Mouse (Mus musculus) neural tube, embryonic 12.5 days (tissue): Measurements from ENCODE around the gene Rdh16f1. TPM values are rescaled to one million over a fixed set of nuclear protein-coding genes. Genes with fewer than 3 reads are reported as not detected.

Experiments
- ATAC-seq: fragments of 200-750 bp; cut with Nextera tagmentation; 2 replicates; pipeline ENCODE4 v1.8.0; 2017; ENCODE audit warnings: low read depth, mild to moderate bottlenecking, moderate TSS enrichment, moderate library complexity; ENCODE audit not compliant: low FRiP score
- H3K27ac ChIP-seq: fragments of 300-500 bp; sonication (generic); 2 replicates; pipeline ENCODE4 v1.5.1; 2016
- H3K27me3 ChIP-seq: fragments of 300-500 bp; sonication (generic); replicated peaks from 2 replicates; pipeline ENCODE4 v1.6.1; 2016; ENCODE audit warnings: mild to moderate bottlenecking
- H3K36me3 ChIP-seq: fragments of 300-500 bp; sonication (generic); 2 replicates; pipeline ENCODE4 v1.6.1; 2016; ENCODE audit warnings: mild to moderate bottlenecking
- H3K4me1 ChIP-seq: fragments of 300-500 bp; sonication (generic); 2 replicates; pipeline ENCODE4 v1.6.1; 2016
- H3K4me2 ChIP-seq: fragments of 300-500 bp; sonication (generic); replicated peaks from 2 replicates; pipeline ENCODE4 v1.6.1; 2016; ENCODE audit warnings: mild to moderate bottlenecking
- H3K4me3 ChIP-seq: fragments of 300-500 bp; sonication (generic); 2 replicates; pipeline ENCODE4 v1.5.1; 2016
- H3K9ac ChIP-seq: fragments of 300-500 bp; sonication (generic); 2 replicates; pipeline ENCODE4 v1.6.1; 2016; ENCODE audit warnings: mild to moderate bottlenecking
- H3K9me3 ChIP-seq: fragments of 300-500 bp; sonication (generic); 2 replicates; pipeline ENCODE4 v1.6.1; 2016; ENCODE audit warnings: mild to moderate bottlenecking
- WGBS: fragments of 180-500 bp; shearing (Covaris S2); methylation state at CpG from one replicate; pipeline ENCODE4 v1.1.7; 2016; 5-methylcytosine and 5-hydroxymethylcytosine counted together
- polyA plus RNA-seq: library from polyadenylated mRNA; unstranded; fragments of >200 nt; fragmentation: Nextera tagmentation; extraction: Ambion mirVana; gene quantifications from 2 replicates; pipeline ENCODE4 v1.2.1, GENCODE M21; 2016

Rdh16f1 gene
- polyA plus RNA-seq, 1 experiment from 2014 or later, result not detected

GRCm38 (mm10) chr10:127736266-127736665, 23.3 kb upstream of the Rdh16f1 start:
- Histone ChIP-seq H3K36me3 (no peaks in the 10 kb centered on the region; the same call in 1 of the 2 replicates), H3K4me1 (peaks cover 14% of the 10 kb centered on the region), H3K27me3 (no peaks in the 10 kb centered on the region), H3K27ac (no peak overlapping the region), H3K4me2 (no peak overlapping the region), H3K9ac (no peak overlapping the region), H3K9me3 (no peaks in the 10 kb centered on the region), H3K4me3 (no peak overlapping the region)
- WGBS, result 84% methylated on average over 2 of the region's 2 CpGs
- no peak for ATAC-seq

GRCm38 (mm10) chr10:127736916-127737315, 22.7 kb upstream of the Rdh16f1 start:
- Histone ChIP-seq H3K9me3 (no peaks in the 10 kb centered on the region), H3K27ac (no peak overlapping the region), H3K27me3 (no peaks in the 10 kb centered on the region), H3K4me2 (no peak overlapping the region), H3K9ac (no peak overlapping the region), H3K4me1 (peaks cover 14% of the 10 kb centered on the region), H3K36me3 (peaks cover 6% of the 10 kb centered on the region), H3K4me3 (no peak overlapping the region)
- ATAC-seq, result no peak
- 84% methylated on average over 4 of the region's 4 CpGs for WGBS

GRCm38 (mm10) chr10:127737552-127737951, 22.0 kb upstream of the Rdh16f1 start:
- Histone ChIP-seq H3K9ac (no peak overlapping the region), H3K4me2 (no peak overlapping the region), H3K27ac (no peak overlapping the region), H3K27me3 (no peaks in the 10 kb centered on the region), H3K4me3 (no peak overlapping the region), H3K4me1 (peaks cover 14% of the 10 kb centered on the region), H3K36me3 (peaks cover 13% of the 10 kb centered on the region), H3K9me3 (no peaks in the 10 kb centered on the region)
- 29% methylated on average over 2 of the region's 2 CpGs for WGBS
- ATAC-seq, result no peak

- Histone ChIP-seq H3K9ac (no peak overlapping the region), H3K9me3 (no peaks in the 10 kb centered on the region), H3K4me3 (no peak overlapping the region), H3K27me3 (no peaks in the 10 kb centered on the region), H3K4me2 (no peak overlapping the region), H3K36me3 (peaks cover 20% of the 10 kb centered on the region), H3K27ac (no peak overlapping the region; the same call in 1 of the 2 replicates), H3K4me1 (peaks cover 14% of the 10 kb centered on the region)
- ATAC-seq, result no peak
- 52% methylated on average over 13 of the region's 13 CpGs for WGBS
Measured at GRCm38 (mm10) chr10:127738151-127738882, 21.3 kb upstream of the Rdh16f1 start.

GRCm38 (mm10) chr10:127739083-127739660, 20.4 kb upstream of the Rdh16f1 start, which contains the start of gene Zbtb39:
Gene Zbtb39 (plus strand): TSS chr10:127739538.
- no peaks in the 10 kb centered on the region for H3K27me3 ChIP-seq
- H3K27ac ChIP-seq, result peak within 1 kb of the TSS; percentile 50; the same call in 1 of the 2 replicates
- H3K9me3 ChIP-seq, result no peaks in the 10 kb centered on the region
- peak within 1 kb of the TSS; percentile 84 for H3K4me2 ChIP-seq
- 2% methylated on average over 37 of the region's 61 CpGs for WGBS
- peak; percentile 84 for ATAC-seq
- H3K36me3 ChIP-seq, result peaks cover 29% of the 10 kb centered on the region
- peaks cover 14% of the 10 kb centered on the region for H3K4me1 ChIP-seq
- H3K4me3 ChIP-seq, result peak within 1 kb of the TSS; percentile 99
- H3K9ac ChIP-seq, result peak within 1 kb of the TSS; percentile 96

- H3K4me3 ChIP-seq, result peak overlapping the region; percentile 99
- peak overlapping the region; percentile 84 for H3K4me2 ChIP-seq
- ATAC-seq, result peak; percentile 73
- peak overlapping the region; percentile 50; the same call in 1 of the 2 replicates for H3K27ac ChIP-seq
- no peaks in the 10 kb centered on the region for H3K9me3 ChIP-seq
- H3K4me1 ChIP-seq, result peaks cover 14% of the 10 kb centered on the region
- H3K27me3 ChIP-seq, result no peaks in the 10 kb centered on the region
- under 1% methylated on average over 49 of the region's 55 CpGs for WGBS
- peak overlapping the region; percentile 96 for H3K9ac ChIP-seq
- H3K36me3 ChIP-seq, result peaks cover 34% of the 10 kb centered on the region
Measured at GRCm38 (mm10) chr10:127739661-127740161, 19.9 kb upstream of the Rdh16f1 start.

- ATAC-seq, result no peak
- Histone ChIP-seq H3K9ac (no peak overlapping the region), H3K36me3 (peaks cover 72% of the 10 kb centered on the region), H3K9me3 (no peaks in the 10 kb centered on the region), H3K4me3 (no peak overlapping the region), H3K4me1 (peaks cover 32% of the 10 kb centered on the region), H3K27me3 (no peaks in the 10 kb centered on the region), H3K4me2 (no peak overlapping the region), H3K27ac (no peak overlapping the region)
- WGBS, result 68% methylated on average over 5 of the region's 5 CpGs
Measured at GRCm38 (mm10) chr10:127744661-127745060, 14.9 kb upstream of the Rdh16f1 start.

GRCm38 (mm10) chr10:127745886-127746285, 13.7 kb upstream of the Rdh16f1 start:
- Histone ChIP-seq H3K4me2 (no peak overlapping the region), H3K4me1 (peaks cover 30% of the 10 kb centered on the region), H3K27ac (no peak overlapping the region), H3K27me3 (no peaks in the 10 kb centered on the region), H3K9me3 (no peaks in the 10 kb centered on the region), H3K9ac (no peak overlapping the region), H3K36me3 (peaks cover 72% of the 10 kb centered on the region), H3K4me3 (no peak overlapping the region)
- ATAC-seq, result no peak
- 84% methylated on average over 5 of the region's 5 CpGs for WGBS

GRCm38 (mm10) chr10:127747254-127747653, 12.3 kb upstream of the Rdh16f1 start:
- WGBS, result 91% methylated on average over 8 of the region's 8 CpGs
- Histone ChIP-seq H3K9ac (no peak overlapping the region), H3K4me3 (no peak overlapping the region), H3K27ac (no peak overlapping the region), H3K4me1 (peaks cover 26% of the 10 kb centered on the region), H3K36me3 (peaks cover 62% of the 10 kb centered on the region), H3K4me2 (no peak overlapping the region), H3K27me3 (no peaks in the 10 kb centered on the region), H3K9me3 (no peaks in the 10 kb centered on the region)
- ATAC-seq, result no peak

- Histone ChIP-seq H3K27ac (no peak overlapping the region), H3K4me2 (peak overlapping the region; percentile 37), H3K4me1 (peaks cover 26% of the 10 kb centered on the region), H3K27me3 (no peaks in the 10 kb centered on the region), H3K9ac (no peak overlapping the region), H3K4me3 (no peak overlapping the region), H3K36me3 (peaks cover 44% of the 10 kb centered on the region), H3K9me3 (no peaks in the 10 kb centered on the region)
- WGBS, result 5% methylated on average over 8 of the region's 8 CpGs
- no peak for ATAC-seq
Measured at GRCm38 (mm10) chr10:127748847-127749612, 10.6 kb upstream of the Rdh16f1 start.

- peaks cover 26% of the 10 kb centered on the region for H3K4me1 ChIP-seq
- H3K9me3 ChIP-seq, result no peaks in the 10 kb centered on the region
- no peaks in the 10 kb centered on the region for H3K27me3 ChIP-seq
- 50% methylated on average over 24 of the region's 24 CpGs for WGBS
- H3K36me3 ChIP-seq, result peaks cover 33% of the 10 kb centered on the region
- H3K4me3 ChIP-seq, result no peak overlapping the region
- peak overlapping the region; percentile 37 for H3K4me2 ChIP-seq
- ATAC-seq, result no peak
- H3K9ac ChIP-seq, result no peak overlapping the region
- no peak overlapping the region for H3K27ac ChIP-seq
Measured at GRCm38 (mm10) chr10:127750136-127750777, 9.3 kb upstream of the Rdh16f1 start.
